Mouse (Mus musculus) myocyte (in vitro differentiated cells): ENCODE data around the gene Gm10778.

Source experiments
- CEBPB ChIP-seq: IDR thresholded peaks from 2 replicates; pipeline ENCODE4 v1.6.1; 2011; ENCODE audit warnings: mild to moderate bottlenecking, moderate library complexity; ENCODE audit not compliant: poor library complexity, insufficient read depth, severe bottlenecking
- E2F4 ChIP-seq: IDR thresholded peaks from one replicate; pipeline ENCODE4 v1.6.1; 2011; ENCODE audit warnings: mild to moderate bottlenecking, control low read depth, moderate library complexity; ENCODE audit not compliant: insufficient read depth
- MAX ChIP-seq: IDR thresholded peaks from one replicate; pipeline ENCODE4 v1.6.1; 2011; ENCODE audit warnings: low read depth, mild to moderate bottlenecking, control low read depth
- MYOD1 ChIP-seq, 3 experiments: IDR thresholded peaks; one replicate each; pipeline ENCODE4 v1.6.1; 2011; ENCODE audit warnings: control low read depth in 2 of 3, low read depth in 2 of 3, mild to moderate bottlenecking in 2 of 3, moderate library complexity in 1 of 3; ENCODE audit not compliant: insufficient read length in 2 of 3, control insufficient read depth in 1 of 3
- POLR2A ChIP-seq: IDR thresholded peaks from one replicate; pipeline ENCODE4 v1.6.1; 2011; ENCODE audit warnings: low read depth, mild to moderate bottlenecking, control low read depth, moderate library complexity; ENCODE audit not compliant: insufficient read length
- POLR2AphosphoS2 ChIP-seq: IDR thresholded peaks from one replicate; pipeline ENCODE4 v1.6.1; 2011; ENCODE audit warnings: low read depth, control low read depth; ENCODE audit not compliant: insufficient read length
- REST ChIP-seq: IDR thresholded peaks from one replicate; pipeline ENCODE4 v1.6.1; 2011; ENCODE audit warnings: mild to moderate bottlenecking, control low read depth, moderate library complexity; ENCODE audit not compliant: insufficient read depth, insufficient read length
- TCF12 ChIP-seq: IDR thresholded peaks from one replicate; pipeline ENCODE4 v1.6.1; 2011; ENCODE audit warnings: mild to moderate bottlenecking, control low read depth; ENCODE audit not compliant: poor library complexity, insufficient read depth, severe bottlenecking
- TCF3 ChIP-seq: IDR thresholded peaks from one replicate; pipeline ENCODE4 v1.6.1; 2011; ENCODE audit warnings: low read depth, control low read depth; ENCODE audit not compliant: insufficient read length
- USF1 ChIP-seq: IDR thresholded peaks from one replicate; pipeline ENCODE4 v1.6.1; 2011; ENCODE audit warnings: low read depth, mild to moderate bottlenecking, control low read depth, moderate library complexity

DNA sequence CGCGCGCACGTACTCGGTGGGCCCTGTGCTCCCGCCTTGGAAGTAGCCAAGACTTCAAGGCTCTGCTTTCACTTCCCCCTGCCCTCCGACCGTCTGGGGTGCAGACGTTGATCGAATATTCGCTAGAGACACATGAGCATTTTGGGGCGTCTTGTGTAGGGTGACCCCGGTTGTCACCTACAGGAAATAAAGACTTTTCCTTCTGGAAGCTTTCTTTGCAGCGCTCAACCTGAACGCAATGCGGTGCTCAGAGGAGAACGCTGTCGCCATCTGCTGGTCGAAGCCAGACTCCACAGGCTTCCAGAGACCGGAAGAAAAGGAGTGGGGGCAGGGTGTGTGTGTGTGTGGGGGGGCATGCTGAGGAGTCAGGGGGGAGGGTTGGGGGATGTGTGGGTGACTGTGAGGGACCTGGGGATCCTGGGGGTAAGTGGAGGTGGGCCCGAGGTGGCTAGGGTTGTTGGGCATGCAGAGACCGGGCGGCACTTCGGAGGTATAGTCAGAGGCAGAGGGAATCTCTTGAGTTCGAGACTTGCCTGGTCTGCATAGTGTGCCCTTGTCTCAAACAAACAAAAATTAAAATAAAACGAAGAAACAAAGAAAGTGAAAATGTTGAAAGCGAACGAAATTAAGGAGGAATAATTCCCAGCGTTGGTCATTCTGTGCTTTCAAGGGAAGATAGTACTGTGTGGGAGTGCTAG, 43.7 kb upstream of the Gm10778 start:
- TF ChIP-seq MAX (no peak), POLR2A (no peak), USF1 (no peak), E2F4 (no peak), POLR2AphosphoS2 (no peak), REST (no peak), TCF12 (no peak), MYOD1 (IDR thresholded peaks at IDR 0.05; ENCODE audit: control insufficient read depth in 1 of 3, insufficient read length in 2 of 3, low read depth in 2 of 3) (peak in 1 of 3 experiments; percentile 13), CEBPB (no peak), TCF3 (no peak)
